Mouse (Mus musculus): Measurements from ENCODE around the gene Mbd4.
"Not testable (repeated sequence)": the region's sequence is repeated elsewhere in the genome, so short reads cannot be mapped to it uniquely, and the experiment has no call there.

Gene Mbd4

GRCm38 (mm10) chr6:115863340-115863841, 10.2 kb upstream of the Mbd4 start:
- in situ Hi-C loops (cut with MboI, MseI) = no loop called here

GRCm38 (mm10) chr6:115860027-115860556, 6.9 kb upstream of the Mbd4 start:
- in situ Hi-C loops (cut with MboI, MseI) = no loop called here

- in situ Hi-C loops (cut with MboI, MseI) = no loop called here
These were observed 6.1 kb upstream of the Mbd4 start for GRCm38 (mm10) chr6:115859258-115859657.

GRCm38 (mm10) chr6:115856361-115856745, 3.2 kb upstream of the Mbd4 start:
- in situ Hi-C loops (cut with MboI, MseI) = no loop called here

- in situ Hi-C loops (cut with MboI, MseI) = no loop called here
These were observed 2.7 kb upstream of the Mbd4 start for GRCm38 (mm10) chr6:115855733-115856360.

- in situ Hi-C loops (cut with MboI, MseI) = loop anchor here in 1 of 2 experiments (5.0 kb wide), 1 partner anchor 42 kb away; no protein-coding TSS in a partner anchor
These were observed 1.3 kb upstream of the Mbd4 start for GRCm38 (mm10) chr6:115854432-115854831.

GRCm38 (mm10) chr6:115853985-115854384, 814 bp upstream of the Mbd4 start:
- in situ Hi-C loops (cut with MboI, MseI) = loop anchor here in 1 of 2 experiments (5.0 kb wide), 1 partner anchor 42 kb away; no protein-coding TSS in a partner anchor

- in situ Hi-C loops (cut with MboI, MseI) = loop anchor here in 1 of 2 experiments (5.0 kb wide), 1 partner anchor 40 kb away; no protein-coding TSS in a partner anchor
These were observed 603 bp downstream of the Mbd4 start for GRCm38 (mm10) chr6:115852446-115853090.

- in situ Hi-C loops (cut with MboI, MseI) = no loop called here
These were observed 4.4 kb downstream of the Mbd4 start for GRCm38 (mm10) chr6:115848598-115849304.

- in situ Hi-C loops (cut with MboI, MseI) = no loop called here
These were observed 6.3 kb downstream of the Mbd4 start for GRCm38 (mm10) chr6:115846640-115847411.

- in situ Hi-C loops (cut with MboI, MseI) = no loop called here
These were observed 8.2 kb downstream of the Mbd4 start for GRCm38 (mm10) chr6:115845006-115845405.

GRCm38 (mm10) chr6:115838745-115839144, 14.4 kb downstream of the Mbd4 start:
- in situ Hi-C loops (cut with MboI, MseI) = no loop called here

GRCm38 (mm10) chr6:115838161-115838597, 15.0 kb downstream of the Mbd4 start, which contains the start of gene Efcab12:
Gene Efcab12 (minus strand): TSS chr6:115838412.
- in situ Hi-C loops (cut with MboI, MseI) = no loop called here

- in situ Hi-C loops (cut with MboI, MseI) = no loop called here
These were observed 19.3 kb downstream of the Mbd4 start for GRCm38 (mm10) chr6:115833861-115834260.

GRCm38 (mm10) chr6:115832152-115832850, 20.9 kb downstream of the Mbd4 start:
- in situ Hi-C loops (cut with MboI, MseI) = no loop called here

- in situ Hi-C loops (cut with MboI, MseI) = no loop called here
These were observed 22.2 kb downstream of the Mbd4 start for GRCm38 (mm10) chr6:115830779-115831601.

- in situ Hi-C loops (cut with MboI, MseI) = not testable (repeated sequence)
These were observed 29.2 kb downstream of the Mbd4 start for GRCm38 (mm10) chr6:115823850-115824464.

GRCm38 (mm10) chr6:115821216-115821993, 31.8 kb downstream of the Mbd4 start:
- in situ Hi-C loops (cut with MboI, MseI) = no loop called here
